Mouse (Mus musculus): Measurements from ENCODE around the gene Rfc2.

DNA sequence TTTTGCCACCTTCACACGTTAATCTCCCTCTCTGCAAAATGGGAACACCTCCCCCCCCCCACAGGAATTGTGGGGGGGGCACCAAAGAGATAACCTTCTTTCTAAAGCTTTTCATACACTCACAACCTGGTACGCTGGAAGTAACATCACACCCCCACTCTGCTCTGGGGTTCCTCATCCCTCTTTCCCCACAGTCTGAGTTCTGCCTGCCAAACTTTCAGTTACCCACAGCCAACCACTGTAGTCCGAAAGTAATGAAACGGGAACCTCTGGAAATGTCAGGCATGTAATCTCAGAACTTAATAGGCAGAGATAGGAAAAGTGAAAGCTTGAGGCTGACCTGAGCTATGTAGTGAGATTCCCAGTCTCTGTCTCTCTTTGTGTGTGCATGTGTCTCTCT lies 13.7 kb upstream of the Rfc2 start:
- no peak for TF ChIP-seq EP300 (IDR thresholded peaks at IDR 0.05; ENCODE audit: low read depth in 1 of 2, low read length in 2 of 2)
- no peak for TF ChIP-seq MEF2A (IDR thresholded peaks at IDR 0.05; ENCODE audit: extremely low read depth, insufficient replicate concordance, low read depth, low read length, poor library complexity, severe bottlenecking)
- TF ChIP-seq MYC (IDR thresholded peaks at IDR 0.05; ENCODE audit: low read depth, low read length): no peak
- no peak for TF ChIP-seq KAT2A (conservative IDR thresholded peaks at IDR 0.05; ENCODE audit: low read depth, low read length)
- no peak for TF ChIP-seq CHD2 (IDR thresholded peaks at IDR 0.05; ENCODE audit: low read length)
- no peak for TF ChIP-seq GABPA (IDR thresholded peaks at IDR 0.05; ENCODE audit: low read depth, low read length)
- TF ChIP-seq RAD21 (IDR thresholded peaks at IDR 0.05; ENCODE audit: low read depth, low read length): no peak
- TF ChIP-seq POLR2A (IDR thresholded peaks at IDR 0.05; ENCODE audit: control insufficient read depth in 1 of 2, insufficient read depth in 1 of 2, low read depth in 1 of 2, low read length in 2 of 2, poor library complexity in 1 of 2): no peak
- TF ChIP-seq GATA1 (IDR thresholded peaks at IDR 0.05; ENCODE audit: low read depth, low read length): no peak

Measured in MEL (cell line).